Mouse (Mus musculus) kidney, postnatal 10 days (tissue): ENCODE measurements around the gene Nmnat2.
A peak's percentile ranks its signal among the peaks of the same experiment; 100 is the strongest.

Experiments used
- DNase-seq: peaks from one replicate; pipeline ENCODE4 v3.0.0; 2021; ENCODE audit warnings: mixed read lengths

Gene Nmnat2

GRCm38 (mm10) chr1:153128780-153129179 lies 174.0 kb downstream of the Nmnat2 start:
- no peak for DNase-seq

GRCm38 (mm10) chr1:153129992-153130713 lies 175.4 kb downstream of the Nmnat2 start:
- no peak for DNase-seq

- peak; percentile 21 for DNase-seq
These were observed 179.3 kb downstream of the Nmnat2 start for GRCm38 (mm10) chr1:153133865-153134781.

- DNase-seq: peak; percentile 56
These were observed 181.9 kb downstream of the Nmnat2 start for GRCm38 (mm10) chr1:153136647-153137046.

- no peak for DNase-seq
These were observed 183.7 kb downstream of the Nmnat2 start for GRCm38 (mm10) chr1:153138486-153138885.

GRCm38 (mm10) chr1:153139635-153140034 lies 184.8 kb downstream of the Nmnat2 start:
- DNase-seq: no peak

- DNase-seq: no peak
These were observed 185.5 kb downstream of the Nmnat2 start for GRCm38 (mm10) chr1:153140265-153140664.

GRCm38 (mm10) chr1:153140747-153141228 lies 186.0 kb downstream of the Nmnat2 start:
- no peak for DNase-seq

GRCm38 (mm10) chr1:153144021-153144420 lies 189.2 kb downstream of the Nmnat2 start:
- no peak for DNase-seq

- no peak for DNase-seq
These were observed 191.0 kb downstream of the Nmnat2 start for GRCm38 (mm10) chr1:153145791-153146190.

GRCm38 (mm10) chr1:153152594-153152993 lies 197.8 kb downstream of the Nmnat2 start:
- DNase-seq: peak; percentile 69

GRCm38 (mm10) chr1:153153619-153154137 lies 198.9 kb downstream of the Nmnat2 start:
- peak; percentile 69 for DNase-seq

- no peak for DNase-seq
These were observed 200.6 kb downstream of the Nmnat2 start for GRCm38 (mm10) chr1:153155364-153155763.

- DNase-seq: no peak
These were observed 202.3 kb downstream of the Nmnat2 start for GRCm38 (mm10) chr1:153157021-153157623.

- no peak for DNase-seq
These were observed 204.3 kb downstream of the Nmnat2 start for GRCm38 (mm10) chr1:153159137-153159536.

GRCm38 (mm10) chr1:153163831-153164230 lies 209.0 kb downstream of the Nmnat2 start:
- no peak for DNase-seq

- DNase-seq: no peak
These were observed 213.5 kb downstream of the Nmnat2 start for GRCm38 (mm10) chr1:153168293-153168692.
